Mouse (Mus musculus) C2C12 (cell line): ENCODE results near the gene Itga8.

Source experiments
- CTCF ChIP-seq: IDR thresholded peaks from one replicate; pipeline ENCODE4 v1.5.1; 2011; ENCODE audit not compliant: control insufficient read depth, insufficient read depth, insufficient read length
- MAX ChIP-seq: IDR thresholded peaks from one replicate; pipeline ENCODE4 v1.6.1; 2011; ENCODE audit warnings: mild to moderate bottlenecking, control low read depth

- TF ChIP-seq CTCF (no peak), MAX (no peak)
These were observed 8.3 kb downstream of the Itga8 start for GRCm38 (mm10) chr2:12293458-12293857.
